Mouse (Mus musculus) C2C12 (cell line): ENCODE measurements at regions not wholly inside any gene's neighbourhood (a gene's known extent, or its start where the extent isn't known, plus 50 kb on each side); places are given as distances from the start of the nearest gene placed in this dataset.

Experiments
- CEBPB ChIP-seq: IDR thresholded peaks from one replicate; pipeline ENCODE4 v1.6.1; 2011; ENCODE audit warnings: low read depth, mild to moderate bottlenecking, control low read depth, moderate library complexity
- CTCF ChIP-seq: IDR thresholded peaks from one replicate; pipeline ENCODE4 v1.5.1; 2011; ENCODE audit not compliant: control insufficient read depth, insufficient read depth, insufficient read length
- FOSL1 ChIP-seq: IDR thresholded peaks from one replicate; pipeline ENCODE4 v1.8.0; 2011; ENCODE audit warnings: mild to moderate bottlenecking, low read length; ENCODE audit not compliant: poor library complexity, insufficient read depth, severe bottlenecking
- MAX ChIP-seq: IDR thresholded peaks from one replicate; pipeline ENCODE4 v1.6.1; 2011; ENCODE audit warnings: mild to moderate bottlenecking, control low read depth
- MYOD1 ChIP-seq: IDR thresholded peaks from one replicate; pipeline ENCODE4 v1.6.1; 2011; ENCODE audit warnings: low read depth; ENCODE audit not compliant: control insufficient read depth, insufficient read length
- MYOG ChIP-seq: IDR thresholded peaks from one replicate; pipeline ENCODE4 v1.6.1; 2011; ENCODE audit not compliant: control insufficient read depth, insufficient read length; ENCODE audit errors: extremely low read depth
- USF1 ChIP-seq: IDR thresholded peaks from one replicate; pipeline ENCODE4 v1.6.1; 2011; ENCODE audit warnings: low read depth, mild to moderate bottlenecking, control low read depth, moderate library complexity

DNA sequence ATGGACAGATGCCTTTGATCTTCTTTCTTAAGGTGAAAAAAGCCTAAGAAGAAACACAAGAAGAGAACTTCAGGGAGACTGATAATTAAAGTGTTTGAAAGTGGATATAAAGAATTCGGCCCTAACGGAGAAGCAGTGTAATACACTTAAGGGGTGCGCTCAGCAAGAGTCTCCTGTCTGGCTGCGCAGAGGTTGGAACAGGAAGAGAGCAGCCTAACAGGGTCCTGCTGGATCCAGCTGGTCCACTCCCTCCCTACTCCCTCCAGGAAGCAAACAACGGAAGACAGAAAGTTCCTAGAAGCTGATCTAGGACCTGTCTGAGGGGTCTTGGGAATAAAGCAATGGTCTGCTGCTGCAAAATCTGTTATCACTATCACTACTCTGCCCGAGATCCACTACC lies 242.4 kb downstream of the 1190002N15Rik start:
- TF ChIP-seq USF1 (no peak), CTCF (no peak), MAX (no peak), MYOD1 (no peak), CEBPB (no peak), FOSL1 (no peak), MYOG (no peak)
